Mouse (Mus musculus): ENCODE results near the gene Commd3. TPM values are rescaled to one million over a fixed set of nuclear protein-coding genes. Genes with fewer than 3 reads are reported as not detected.

The Commd3 gene
- polyA plus RNA-seq, 1 experiment from 2014 or later: 235 TPM

- no peak overlapping the region for H3K9ac ChIP-seq
- no peak overlapping the region for H3K27ac ChIP-seq
- H3K36me3 ChIP-seq: no peaks in the 10 kb centered on the region; the same call in none of the 2 replicates
- peaks cover 48% of the 10 kb centered on the region for H3K27me3 ChIP-seq (replicated peaks)
- no peaks in the 10 kb centered on the region for H3K9me3 ChIP-seq
- H3K4me3 ChIP-seq (replicated peaks): peak overlapping the region; percentile 47
- H3K4me1 ChIP-seq (replicated peaks): peaks cover 21% of the 10 kb centered on the region
- WGBS: under 1% methylated on average over 45 of the region's 45 CpGs
- peak; percentile 44 for ATAC-seq
- peak overlapping the region; percentile 92 for H3K4me2 ChIP-seq (replicated peaks)
Observed at GRCm38 (mm10) chr2:18688708-18689063, 16.5 kb downstream of the Commd3 start.

GRCm38 (mm10) chr2:18689064-18689921 lies 17.1 kb downstream of the Commd3 start:
- Histone ChIP-seq H3K36me3 (no peaks in the 10 kb centered on the region; the same call in none of the 2 replicates), H3K4me1 (replicated peaks) (peaks cover 21% of the 10 kb centered on the region), H3K9me3 (no peaks in the 10 kb centered on the region), H3K27ac (no peak overlapping the region), H3K27me3 (replicated peaks) (peaks cover 48% of the 10 kb centered on the region), H3K4me3 (replicated peaks) (peak overlapping the region; percentile 47), H3K9ac (peak overlapping the region; percentile 44), H3K4me2 (replicated peaks) (peak overlapping the region; percentile 92)
- ATAC-seq: peak; percentile 50
- WGBS: 1% methylated on average over 51 of the region's 51 CpGs

GRCm38 (mm10) chr2:18690055-18690691 lies 18.0 kb downstream of the Commd3 start:
- Histone ChIP-seq H3K4me3 (replicated peaks) (peak overlapping the region; percentile 47), H3K9me3 (no peaks in the 10 kb centered on the region), H3K9ac (peak overlapping the region; percentile 32), H3K27me3 (replicated peaks) (peaks cover 50% of the 10 kb centered on the region), H3K36me3 (no peaks in the 10 kb centered on the region), H3K4me2 (replicated peaks) (peak overlapping the region; percentile 92), H3K4me1 (replicated peaks) (peaks cover 21% of the 10 kb centered on the region), H3K27ac (no peak overlapping the region)
- peak; percentile 16 for ATAC-seq
- under 1% methylated on average over 58 of the region's 58 CpGs for WGBS

GRCm38 (mm10) chr2:18690756-18691155 lies 18.6 kb downstream of the Commd3 start:
- 2% methylated on average over 9 of the region's 9 CpGs for WGBS
- Histone ChIP-seq H3K27ac (no peak overlapping the region), H3K4me2 (replicated peaks) (peak overlapping the region; percentile 92), H3K9ac (no peak overlapping the region), H3K4me3 (replicated peaks) (0 out of 2 replicates have a peak overlapping the region, but pooled peaks have one; percentile 47), H3K9me3 (no peaks in the 10 kb centered on the region), H3K4me1 (replicated peaks) (peaks cover 21% of the 10 kb centered on the region), H3K36me3 (no peaks in the 10 kb centered on the region), H3K27me3 (replicated peaks) (peaks cover 55% of the 10 kb centered on the region)
- no peak for ATAC-seq

GRCm38 (mm10) chr2:18692031-18692430 lies 19.8 kb downstream of the Commd3 start:
- H3K27me3 ChIP-seq (replicated peaks): peaks cover 55% of the 10 kb centered on the region
- no peak overlapping the region for H3K4me2 ChIP-seq (replicated peaks)
- H3K36me3 ChIP-seq: no peaks in the 10 kb centered on the region
- no peak overlapping the region for H3K4me3 ChIP-seq (replicated peaks)
- peaks cover 21% of the 10 kb centered on the region for H3K4me1 ChIP-seq (replicated peaks)
- ATAC-seq: no peak
- H3K9ac ChIP-seq: no peak overlapping the region
- no peaks in the 10 kb centered on the region for H3K9me3 ChIP-seq
- H3K27ac ChIP-seq: no peak overlapping the region

GRCm38 (mm10) chr2:18692548-18692947 lies 20.4 kb downstream of the Commd3 start:
- peaks cover 50% of the 10 kb centered on the region for H3K27me3 ChIP-seq (replicated peaks)
- 8% methylated on average over 1 of the region's 1 CpGs for WGBS

GRCm38 (mm10) chr2:18693491-18693870 lies 21.3 kb downstream of the Commd3 start:
- WGBS: under 1% methylated on average over 5 of the region's 5 CpGs
- Histone ChIP-seq H3K9me3 (no peaks in the 10 kb centered on the region), H3K4me3 (replicated peaks) (peak overlapping the region; percentile 74), H3K4me1 (replicated peaks) (peaks cover 21% of the 10 kb centered on the region), H3K27ac (no peak overlapping the region), H3K9ac (no peak overlapping the region), H3K36me3 (no peaks in the 10 kb centered on the region), H3K27me3 (replicated peaks) (peaks cover 51% of the 10 kb centered on the region), H3K4me2 (replicated peaks) (peak overlapping the region; percentile 97)
- ATAC-seq: no peak

More at GRCm38 (mm10) chr2:18692548-18692947, 20.4 kb downstream of the Commd3 start:
- Histone ChIP-seq H3K4me2 (replicated peaks) (no peak overlapping the region), H3K4me3 (replicated peaks) (no peak overlapping the region), H3K4me1 (replicated peaks) (peaks cover 21% of the 10 kb centered on the region), H3K9me3 (no peaks in the 10 kb centered on the region), H3K36me3 (no peaks in the 10 kb centered on the region), H3K27ac (no peak overlapping the region), H3K9ac (no peak overlapping the region)
- ATAC-seq: no peak

- Histone ChIP-seq H3K27me3 (replicated peaks) (peaks cover 51% of the 10 kb centered on the region), H3K9ac (peak within 1 kb of the TSS; percentile 83), H3K4me3 (replicated peaks) (peak within 1 kb of the TSS; percentile 74), H3K27ac (peak within 1 kb of the TSS; percentile 76; the same call in 1 of the 2 replicates), H3K4me2 (replicated peaks) (peak within 1 kb of the TSS; percentile 97), H3K4me1 (replicated peaks) (peaks cover 21% of the 10 kb centered on the region), H3K9me3 (no peaks in the 10 kb centered on the region), H3K36me3 (no peaks in the 10 kb centered on the region)
- under 1% methylated on average over 48 of the region's 61 CpGs for WGBS
- ATAC-seq: peak; percentile 88
Observed at GRCm38 (mm10) chr2:18693871-18694610, 21.9 kb downstream of the Commd3 start, which contains the start of gene Spag6. TSS of gene Spag6 (plus strand) at chr2:18694032.

- 1% methylated on average over 20 of the region's 20 CpGs for WGBS
- Histone ChIP-seq H3K4me2 (replicated peaks) (peak overlapping the region; percentile 97), H3K4me1 (replicated peaks) (peaks cover 15% of the 10 kb centered on the region), H3K27ac (0 out of 2 replicates have a peak overlapping the region, but pooled peaks have one; percentile 76), H3K27me3 (replicated peaks) (peaks cover 51% of the 10 kb centered on the region), H3K36me3 (no peaks in the 10 kb centered on the region), H3K4me3 (replicated peaks) (peak overlapping the region; percentile 74), H3K9ac (peak overlapping the region; percentile 83), H3K9me3 (no peaks in the 10 kb centered on the region)
- ATAC-seq: peak; percentile 44
Observed at GRCm38 (mm10) chr2:18694611-18694950, 22.4 kb downstream of the Commd3 start.

GRCm38 (mm10) chr2:18695163-18695562 lies 23.0 kb downstream of the Commd3 start:
- Histone ChIP-seq H3K4me3 (replicated peaks) (no peak overlapping the region), H3K9ac (no peak overlapping the region), H3K36me3 (no peaks in the 10 kb centered on the region), H3K4me2 (replicated peaks) (peak overlapping the region; percentile 97; the same call in 1 of the 2 replicates), H3K4me1 (replicated peaks) (peaks cover 9% of the 10 kb centered on the region), H3K9me3 (no peaks in the 10 kb centered on the region), H3K27ac (no peak overlapping the region), H3K27me3 (replicated peaks) (peaks cover 51% of the 10 kb centered on the region)
- 5% methylated on average over 8 of the region's 8 CpGs for WGBS
- ATAC-seq: no peak

GRCm38 (mm10) chr2:18695629-18696150 lies 23.5 kb downstream of the Commd3 start:
- Histone ChIP-seq H3K27ac (no peak overlapping the region), H3K4me3 (replicated peaks) (no peak overlapping the region), H3K4me1 (replicated peaks) (peaks cover 6% of the 10 kb centered on the region), H3K36me3 (no peaks in the 10 kb centered on the region), H3K9ac (no peak overlapping the region), H3K4me2 (replicated peaks) (no peak overlapping the region), H3K9me3 (no peaks in the 10 kb centered on the region), H3K27me3 (replicated peaks) (peaks cover 50% of the 10 kb centered on the region)
- 8% methylated on average over 7 of the region's 7 CpGs for WGBS
- ATAC-seq: no peak
